Mouse (Mus musculus) myocyte (in vitro differentiated cells): Measurements from ENCODE around the gene Pop5.

Experiments used
- CEBPB ChIP-seq: IDR thresholded peaks from 2 replicates; pipeline ENCODE4 v1.6.1; 2011; ENCODE audit warnings: mild to moderate bottlenecking, moderate library complexity; ENCODE audit not compliant: poor library complexity, insufficient read depth, severe bottlenecking
- E2F4 ChIP-seq: IDR thresholded peaks from one replicate; pipeline ENCODE4 v1.6.1; 2011; ENCODE audit warnings: mild to moderate bottlenecking, control low read depth, moderate library complexity; ENCODE audit not compliant: insufficient read depth
- MAX ChIP-seq: IDR thresholded peaks from one replicate; pipeline ENCODE4 v1.6.1; 2011; ENCODE audit warnings: low read depth, mild to moderate bottlenecking, control low read depth
- MYOD1 ChIP-seq, 3 experiments: IDR thresholded peaks; one replicate each; pipeline ENCODE4 v1.6.1; 2011; ENCODE audit warnings: control low read depth in 2 of 3, low read depth in 2 of 3, mild to moderate bottlenecking in 2 of 3, moderate library complexity in 1 of 3; ENCODE audit not compliant: insufficient read length in 2 of 3, control insufficient read depth in 1 of 3
- POLR2A ChIP-seq: IDR thresholded peaks from one replicate; pipeline ENCODE4 v1.6.1; 2011; ENCODE audit warnings: low read depth, mild to moderate bottlenecking, control low read depth, moderate library complexity; ENCODE audit not compliant: insufficient read length
- TCF12 ChIP-seq: IDR thresholded peaks from one replicate; pipeline ENCODE4 v1.6.1; 2011; ENCODE audit warnings: mild to moderate bottlenecking, control low read depth; ENCODE audit not compliant: poor library complexity, insufficient read depth, severe bottlenecking
- TCF3 ChIP-seq: IDR thresholded peaks from one replicate; pipeline ENCODE4 v1.6.1; 2011; ENCODE audit warnings: low read depth, control low read depth; ENCODE audit not compliant: insufficient read length
- USF1 ChIP-seq: IDR thresholded peaks from one replicate; pipeline ENCODE4 v1.6.1; 2011; ENCODE audit warnings: low read depth, mild to moderate bottlenecking, control low read depth, moderate library complexity

DNA sequence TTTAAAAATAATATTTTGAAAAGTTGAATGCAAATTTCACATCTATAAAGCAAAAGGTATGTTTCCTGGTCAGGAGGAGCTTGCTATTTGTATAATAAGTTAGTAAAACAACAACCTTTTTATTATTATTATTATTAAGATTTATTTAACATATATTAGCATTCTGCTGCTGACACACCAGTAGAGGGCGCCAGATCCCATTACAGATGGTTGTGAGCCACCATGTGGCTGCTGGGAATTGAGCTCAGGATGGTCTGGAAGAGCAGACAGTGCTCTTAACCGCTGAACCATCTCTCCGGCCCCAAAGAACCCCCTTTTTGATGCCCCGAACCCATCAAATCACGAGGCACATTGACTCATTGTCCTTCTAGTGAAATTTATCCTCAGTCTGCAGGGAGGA, 28.4 kb upstream of the Pop5 start:
- TF ChIP-seq TCF12: no peak
- no peak for TF ChIP-seq MYOD1 (IDR thresholded peaks at IDR 0.05; ENCODE audit: control insufficient read depth in 1 of 3, insufficient read length in 2 of 3, low read depth in 2 of 3)
- no peak for TF ChIP-seq CEBPB
- no peak for TF ChIP-seq TCF3
- no peak for TF ChIP-seq MAX
- TF ChIP-seq USF1: no peak
- TF ChIP-seq POLR2A: no peak
- TF ChIP-seq E2F4: no peak
